Mouse (Mus musculus) testis, adult 2 months (tissue): ENCODE measurements at regions not wholly inside any gene's neighbourhood (a gene's known extent, or its start where the extent isn't known, plus 50 kb on each side); places are given as distances from the start of the nearest gene placed in this dataset.

Experiments used
- CTCF ChIP-seq: fragments of 200-500 bp; IDR thresholded peaks from 2 replicates; pipeline ENCODE4 v1.5.1; 2012; ENCODE audit warnings: low read depth, mild to moderate bottlenecking, inconsistent platforms, low read length, moderate library complexity; ENCODE audit not compliant: control insufficient read depth, insufficient read depth, insufficient replicate concordance
- POLR2A ChIP-seq: fragments of 200-500 bp; IDR thresholded peaks from 2 replicates; pipeline ENCODE4 v1.6.1; 2012; ENCODE audit warnings: low read depth, mild to moderate bottlenecking, inconsistent platforms, low read length, moderate library complexity; ENCODE audit not compliant: control insufficient read depth

- TF ChIP-seq CTCF (no peak), POLR2A (no peak)
Measured at GRCm38 (mm10) chr10:17599831-17600761, 122.9 kb upstream of the Cited2 start.
